Mouse (Mus musculus) forebrain, postnatal 0 days (tissue): Measurements from ENCODE around the gene Myl3. TPM values are rescaled to one million over a fixed set of nuclear protein-coding genes. Genes with fewer than 3 reads are reported as not detected.

ENCODE experiments used
- ATAC-seq: fragments of 200-750 bp; cut with Nextera tagmentation; 2 replicates; pipeline ENCODE4 v1.8.0; 2017; ENCODE audit warnings: mild to moderate bottlenecking, moderate library complexity
- DNase-seq: peaks from one replicate; pipeline ENCODE4 v3.0.0-alpha.2; 2015
- H3K27ac ChIP-seq: fragments of 300-500 bp; sonication (generic); 2 replicates; pipeline ENCODE4 v1.5.1; 2014; ENCODE audit warnings: low read depth, mild to moderate bottlenecking, antibody characterized with exemption, low read length, moderate library complexity, mixed read lengths
- H3K27me3 ChIP-seq: fragments of 300-500 bp; sonication (generic); 2 replicates; pipeline ENCODE4 v1.6.1; 2014; ENCODE audit warnings: mild to moderate bottlenecking, low read length, mixed read lengths; ENCODE audit not compliant: insufficient read depth
- H3K36me3 ChIP-seq: fragments of 300-500 bp; sonication (generic); 2 replicates; pipeline ENCODE4 v1.6.1; 2014; ENCODE audit warnings: mild to moderate bottlenecking, moderate library complexity; ENCODE audit not compliant: insufficient read depth
- H3K4me1 ChIP-seq: fragments of 300-500 bp; sonication (generic); 2 replicates; pipeline ENCODE4 v1.6.1; 2014; ENCODE audit warnings: antibody characterized with exemption; ENCODE audit not compliant: insufficient read depth
- H3K4me2 ChIP-seq: fragments of 300-500 bp; sonication (generic); 2 replicates; pipeline ENCODE4 v1.6.1; 2014; ENCODE audit warnings: low read depth, mild to moderate bottlenecking, moderate library complexity
- H3K4me3 ChIP-seq: fragments of 300-500 bp; sonication (generic); 2 replicates; pipeline ENCODE4 v1.5.1; 2014; ENCODE audit warnings: low read depth, low read length, mixed read lengths
- H3K9ac ChIP-seq: fragments of 300-500 bp; sonication (generic); 2 replicates; pipeline ENCODE4 v1.6.1; 2014; ENCODE audit warnings: mild to moderate bottlenecking
- H3K9me3 ChIP-seq: fragments of 300-500 bp; sonication (generic); 2 replicates; pipeline ENCODE4 v1.6.1; 2016; ENCODE audit warnings: low read length
- CTCF ChIP-seq: sonication (generic); IDR thresholded peaks from 2 replicates; pipeline ENCODE4 v1.5.1; 2016; ENCODE audit warnings: antibody characterized with exemption, control low read depth, low read depth
- WGBS: fragments of 180-500 bp; shearing (Covaris S2); extraction: QIAGEN DNeasy Blood & Tissue Kit; methylation state at CpG from one replicate; pipeline ENCODE4 v1.1.7; 2014; 5-methylcytosine and 5-hydroxymethylcytosine counted together
- polyA plus RNA-seq: library from polyadenylated mRNA; unstranded; fragments of >200 nt; fragmentation: Nextera tagmentation; extraction: Ambion mirVana; gene quantifications from 2 replicates; pipeline ENCODE4 v1.2.1, GENCODE M21; 2015
- total RNA-seq: library from RNA; depleted of rRNA; stranded (reverse); fragments of >200 nt; gene quantifications from 2 replicates; pipeline ENCODE4 v1.2.3, GENCODE M21; 2014

The Myl3 gene
- total and polyA plus RNA-seq, 2 experiments from 2014 or later = 0.76 to 0.99 TPM

DNA sequence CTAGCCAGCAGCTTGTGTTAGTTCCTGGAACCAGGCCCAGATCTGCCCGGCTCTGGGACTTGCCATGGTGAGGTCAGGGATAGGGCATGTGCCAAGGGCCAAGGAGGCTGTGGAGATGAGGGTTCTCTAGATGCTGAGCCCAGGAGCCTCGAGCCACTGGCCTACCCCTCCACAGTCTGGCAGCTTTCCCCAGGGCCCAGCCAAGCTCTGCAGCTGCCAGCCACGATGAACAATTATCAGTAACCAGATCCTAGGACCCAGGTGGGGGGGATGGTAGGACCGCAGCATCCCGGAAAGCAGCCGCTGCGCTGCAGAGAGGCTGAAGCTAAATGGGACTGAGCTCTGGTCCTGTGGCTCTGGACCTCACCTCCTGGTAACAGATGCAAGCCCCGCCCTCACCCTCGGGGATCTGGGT is 15.9 kb upstream of the Myl3 start:
- no peak overlapping the region for H3K4me3 ChIP-seq
- H3K9me3 ChIP-seq = no peaks in the 10 kb centered on the region
- TF ChIP-seq CTCF = no peak
- H3K27me3 ChIP-seq = peaks cover 25% of the 10 kb centered on the region
- 9% methylated on average over 9 of the region's 9 CpGs for WGBS
- H3K36me3 ChIP-seq = no peaks in the 10 kb centered on the region
- no peak overlapping the region for H3K27ac ChIP-seq
- ATAC-seq (peak; percentile 74), DNase-seq (peak; percentile 59)
- H3K4me2 ChIP-seq = no peak overlapping the region
- 0 out of 2 replicates have a peak overlapping the region, but pooled peaks have one; percentile 1 for H3K9ac ChIP-seq
- H3K4me1 ChIP-seq = peaks cover 7% of the 10 kb centered on the region; the same call in 1 of the 2 replicates

DNA sequence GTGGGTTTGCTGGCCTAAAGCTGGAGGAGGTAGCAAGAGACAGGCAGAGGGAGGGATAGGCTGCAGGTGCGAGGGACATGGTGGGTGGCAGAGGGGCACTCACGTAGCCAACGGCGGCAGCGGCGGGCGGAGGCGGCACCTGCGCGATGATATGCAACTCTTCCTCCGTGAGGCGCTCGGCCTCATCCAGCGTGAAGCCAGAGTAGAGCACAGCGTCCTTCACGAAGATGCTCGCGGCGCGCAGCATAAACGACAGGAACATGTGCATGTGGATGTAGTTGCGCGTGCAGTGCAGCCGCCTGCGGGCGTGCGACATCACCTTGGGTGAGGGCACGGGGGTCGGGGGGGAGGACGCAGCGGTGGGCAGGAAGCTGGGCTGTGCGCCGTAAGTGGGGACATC is 14.8 kb upstream of the Myl3 start:
- ATAC-seq = peak; percentile 18; the same call in 1 of the 2 replicates
- Histone ChIP-seq H3K27ac (no peak overlapping the region), H3K9ac (peak overlapping the region; percentile 41), H3K27me3 (peaks cover 25% of the 10 kb centered on the region), H3K4me3 (peak overlapping the region; percentile 29), H3K36me3 (no peaks in the 10 kb centered on the region), H3K4me1 (peaks cover 7% of the 10 kb centered on the region; the same call in 1 of the 2 replicates), H3K4me2 (peak overlapping the region; percentile 60), H3K9me3 (no peaks in the 10 kb centered on the region)
- DNase-seq = peak; percentile 32
- TF ChIP-seq CTCF = no peak
- 9% methylated on average over 33 of the region's 33 CpGs for whole genome bisulfite sequencing

- Histone ChIP-seq H3K27ac (no peak overlapping the region), H3K27me3 (peaks cover 34% of the 10 kb centered on the region), H3K4me2 (no peak overlapping the region), H3K36me3 (no peaks in the 10 kb centered on the region), H3K4me3 (no peak overlapping the region), H3K4me1 (peaks cover 11% of the 10 kb centered on the region; the same call in 1 of the 2 replicates), H3K9ac (no peak overlapping the region), H3K9me3 (no peaks in the 10 kb centered on the region)
- 19% methylated on average over 8 of the region's 8 CpGs for WGBS
- TF ChIP-seq CTCF = peak; percentile 70
- ATAC-seq = no peak
- DNase-seq = peak; percentile 36
These were observed 11.8 kb upstream of the Myl3 start for GRCm38 (mm10) chr9:110729841-110730240.

DNA sequence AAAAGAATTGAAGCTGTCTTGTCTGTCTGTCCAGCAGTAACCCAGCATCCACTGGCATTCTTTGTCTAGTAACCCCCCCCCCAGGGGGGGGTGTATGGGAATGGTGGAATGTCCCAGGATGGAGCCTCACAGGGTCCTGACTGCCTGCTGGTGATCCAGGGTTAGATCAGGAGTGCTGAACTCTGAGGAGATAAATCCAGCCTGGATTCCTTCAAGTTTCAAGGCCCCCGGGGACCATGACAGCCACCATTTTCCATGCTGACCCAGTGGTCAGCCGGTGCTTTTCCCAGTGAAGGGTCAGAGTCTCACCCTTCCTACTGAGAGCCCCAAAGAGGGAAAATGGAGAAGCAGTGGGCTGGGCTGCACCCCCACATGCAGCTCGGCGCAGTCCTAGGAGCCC is 9.8 kb upstream of the Myl3 start:
- Histone ChIP-seq H3K9me3 (no peaks in the 10 kb centered on the region), H3K4me3 (no peak overlapping the region), H3K36me3 (no peaks in the 10 kb centered on the region), H3K9ac (no peak overlapping the region), H3K4me1 (peaks cover 11% of the 10 kb centered on the region; the same call in 1 of the 2 replicates), H3K27ac (no peak overlapping the region), H3K27me3 (peaks cover 26% of the 10 kb centered on the region), H3K4me2 (no peak overlapping the region)
- DNase-seq (no peak), ATAC-seq (no peak)
- WGBS = 64% methylated on average over 4 of the region's 4 CpGs
- TF ChIP-seq CTCF = no peak

- Histone ChIP-seq H3K4me2 (peak overlapping the region; percentile 72), H3K36me3 (no peaks in the 10 kb centered on the region), H3K9me3 (no peaks in the 10 kb centered on the region), H3K9ac (no peak overlapping the region), H3K27ac (no peak overlapping the region), H3K4me1 (0 out of 2 replicates have a peak, but pooled peaks cover 6% of the 10 kb centered on the region), H3K4me3 (peak overlapping the region; percentile 39), H3K27me3 (peaks cover 21% of the 10 kb centered on the region)
- ATAC-seq (peak; percentile 86), DNase-seq (peak; percentile 59)
- TF ChIP-seq CTCF = no peak
- under 1% methylated on average over 26 of the region's 26 CpGs for WGBS
These were observed 9.0 kb upstream of the Myl3 start for GRCm38 (mm10) chr9:110732623-110733022.

DNA sequence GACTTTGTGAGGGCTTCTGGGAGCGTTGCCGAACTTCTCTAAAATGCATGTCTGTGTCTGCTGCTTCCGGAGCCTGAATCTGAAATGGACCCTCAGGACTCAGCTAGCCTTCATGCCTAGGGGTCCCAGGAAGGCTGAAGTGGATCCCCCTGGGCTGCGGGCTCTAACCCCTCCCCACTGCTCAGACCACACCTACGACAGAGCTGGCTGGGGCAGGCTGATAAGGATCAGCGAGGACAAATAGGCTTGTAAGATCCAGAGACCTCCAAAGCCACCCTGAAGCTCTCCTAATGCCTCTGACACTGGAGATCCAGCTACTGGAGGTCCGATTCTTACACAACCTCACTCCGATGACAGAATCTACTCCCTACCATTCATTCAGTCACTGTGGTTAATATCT is 8.6 kb upstream of the Myl3 start:
- Histone ChIP-seq H3K9ac (no peak overlapping the region), H3K27me3 (peaks cover 17% of the 10 kb centered on the region; the same call in 1 of the 2 replicates), H3K4me3 (peak overlapping the region; percentile 39), H3K4me2 (peak overlapping the region; percentile 72), H3K27ac (no peak overlapping the region), H3K4me1 (0 out of 2 replicates have a peak, but pooled peaks cover 4% of the 10 kb centered on the region), H3K36me3 (no peaks in the 10 kb centered on the region), H3K9me3 (no peaks in the 10 kb centered on the region)
- ATAC-seq (no peak), DNase-seq (no peak)
- no peak for TF ChIP-seq CTCF
- 11% methylated on average over 8 of the region's 8 CpGs for WGBS

DNA sequence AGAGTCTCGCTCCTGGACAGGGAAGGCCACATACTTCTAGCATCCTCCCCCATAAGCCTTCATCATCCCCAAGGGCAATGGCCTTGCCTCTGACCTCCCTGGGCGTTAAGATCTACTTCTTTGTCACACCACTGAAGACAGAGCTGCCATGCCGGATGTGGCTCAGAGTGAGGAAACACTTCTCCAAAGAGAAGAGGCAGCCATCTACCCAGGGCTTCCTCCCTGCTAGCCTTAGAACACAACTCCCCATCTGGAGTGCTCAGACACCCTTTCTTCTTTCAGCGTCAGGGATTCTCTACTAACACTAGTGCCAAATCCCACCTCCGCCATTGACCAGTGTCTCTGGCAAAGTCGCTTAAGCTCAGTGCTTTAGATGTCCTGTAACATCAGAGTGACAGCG is 7.5 kb upstream of the Myl3 start:
- no peak overlapping the region for H3K27ac ChIP-seq
- no peaks in the 10 kb centered on the region for H3K36me3 ChIP-seq
- no peak for TF ChIP-seq CTCF
- ATAC-seq (no peak), DNase-seq (no peak)
- H3K4me1 ChIP-seq = 0 out of 2 replicates have a peak, but pooled peaks cover 4% of the 10 kb centered on the region
- no peaks in the 10 kb centered on the region for H3K9me3 ChIP-seq
- 73% methylated on average over 7 of the region's 7 CpGs for WGBS
- H3K9ac ChIP-seq = no peak overlapping the region
- peaks cover 9% of the 10 kb centered on the region; the same call in 1 of the 2 replicates for H3K27me3 ChIP-seq
- H3K4me2 ChIP-seq = no peak overlapping the region
- no peak overlapping the region for H3K4me3 ChIP-seq
